8 mouse cellular contexts compared by ENCODE assay signal in genomic region chr17:46327413-46327905, GRCm38 (mm10). TPM values are rescaled to one million over a fixed set of nuclear protein-coding genes. Genes with fewer than 3 reads are reported as not detected.
DNase-seq lines count a peak whose midpoint lies in the region; ATAC-seq and TF ChIP-seq lines count a peak whose summit lies in the region.

No protein-coding gene starts in this region.

- H3K27me3 ChIP-seq in heart, embryonic 12.5 days (replicated peaks) = no peaks in the 10 kb centered on the region
- H3K27me3 ChIP-seq in E14TG2a.4 (ENCODE audit: insufficient read depth, low read length) = no peaks in the 10 kb centered on the region
- no peaks in the 10 kb centered on the region for H3K27me3 ChIP-seq in forebrain, embryonic 11.5 days (ENCODE audit: control insufficient read depth, insufficient read depth, low read length)
- no peaks in the 10 kb centered on the region for H3K27me3 ChIP-seq in liver, embryonic 15.5 days

- intact Hi-C loops in heart, postnatal 14 days (cut with DNase I) = no loop called here

- H3K27ac ChIP-seq in heart, embryonic 12.5 days (ENCODE audit: poor library complexity, severe bottlenecking) = peak overlapping the region; percentile 93
- peak overlapping the region; percentile 48; the same call in 1 of the 2 replicates for H3K27ac ChIP-seq in forebrain, embryonic 11.5 days (ENCODE audit: low read depth, low read length)
- peak overlapping the region; percentile 94 for H3K27ac ChIP-seq in liver, embryonic 15.5 days (replicated peaks)

- H3K4me3 ChIP-seq in heart, embryonic 12.5 days = peak overlapping the region; percentile 69
- H3K4me3 ChIP-seq in E14TG2a.4 (replicated peaks; ENCODE audit: low read length) = peak overlapping the region; percentile 92
- peak overlapping the region; percentile 56 for H3K4me3 ChIP-seq in forebrain, embryonic 11.5 days (ENCODE audit: low read depth, low read length)
- H3K4me3 ChIP-seq in liver, embryonic 15.5 days (replicated peaks) = peak overlapping the region; percentile 86

- WGBS in heart, embryonic 12.5 days = 3% methylated on average over 26 of the region's 27 CpGs
- 3% methylated on average over 27 of the region's 27 CpGs for WGBS in forebrain, embryonic 11.5 days
- WGBS in liver, embryonic 15.5 days (ENCODE audit: insufficient replicate concordance) = 7% methylated on average over 27 of the region's 27 CpGs

- peak overlapping the region; percentile 81 for H3K4me2 ChIP-seq in heart, embryonic 12.5 days
- peak overlapping the region; percentile 90 for H3K4me2 ChIP-seq in forebrain, embryonic 11.5 days (ENCODE audit: low read depth, low read length, severe bottlenecking)
- H3K4me2 ChIP-seq in liver, embryonic 15.5 days = peak overlapping the region; percentile 98

- peak overlapping the region; percentile 82 for H3K9ac ChIP-seq in heart, embryonic 12.5 days
- H3K9ac ChIP-seq in forebrain, embryonic 11.5 days (ENCODE audit: low read length) = peak overlapping the region; percentile 75
- peak overlapping the region; percentile 87 for H3K9ac ChIP-seq in liver, embryonic 15.5 days

- DNase-seq in heart, postnatal 14 days = no peak
- DNase-seq in forebrain, embryonic 11.5 days (ENCODE audit: low spot score) = no peak
- DNase-seq in Muller cell, postnatal 12 days (ENCODE audit: inconsistent ontology term) = no peak
- no peak for DNase-seq in layer of hippocampus, adult 11-12 months (ENCODE audit: low spot score)
- no peak for DNase-seq in adipocyte (ENCODE audit: low spot score)

- TF ChIP-seq CTCF in E14TG2a.4 (conservative IDR thresholded peaks at IDR 0.05; ENCODE audit: low read length) = no peak

- H3K36me3 ChIP-seq in heart, embryonic 12.5 days = peaks cover 19% of the 10 kb centered on the region
- H3K36me3 ChIP-seq in E14TG2a.4 (ENCODE audit: insufficient read depth, low read length) = peaks cover 21% of the 10 kb centered on the region
- H3K36me3 ChIP-seq in forebrain, embryonic 11.5 days (ENCODE audit: control insufficient read depth, insufficient read depth, low read length) = no peaks in the 10 kb centered on the region
- H3K36me3 ChIP-seq in liver, embryonic 15.5 days (replicated peaks) = no peaks in the 10 kb centered on the region

- peaks cover 7% of the 10 kb centered on the region for H3K4me1 ChIP-seq in heart, embryonic 12.5 days (replicated peaks)
- H3K4me1 ChIP-seq in E14TG2a.4 (replicated peaks; ENCODE audit: low read depth, low read length) = peaks cover 37% of the 10 kb centered on the region
- H3K4me1 ChIP-seq in forebrain, embryonic 11.5 days (replicated peaks; ENCODE audit: control insufficient read depth, insufficient read depth, low read length) = no peaks in the 10 kb centered on the region; the same call in 1 of the 2 replicates
- peaks cover 31% of the 10 kb centered on the region for H3K4me1 ChIP-seq in liver, embryonic 15.5 days (replicated peaks)

- no peaks in the 10 kb centered on the region for H3K9me3 ChIP-seq in heart, embryonic 12.5 days (replicated peaks)
- no peaks in the 10 kb centered on the region for H3K9me3 ChIP-seq in E14TG2a.4 (ENCODE audit: low read length)
- H3K9me3 ChIP-seq in forebrain, embryonic 11.5 days (ENCODE audit: control insufficient read depth, low read length) = no peaks in the 10 kb centered on the region
- H3K9me3 ChIP-seq in liver, embryonic 15.5 days (replicated peaks) = no peaks in the 10 kb centered on the region

- ATAC-seq in heart, embryonic 12.5 days (ENCODE audit: insufficient number of reproducible peaks, low FRiP score) = no peak
- no peak for ATAC-seq in forebrain, embryonic 11.5 days (replicated peaks; ENCODE audit: low FRiP score)
- ATAC-seq in liver, embryonic 15.5 days (ENCODE audit: insufficient read depth) = no peak; the same call in 1 of the 2 replicates

RNA-seq across cellular contexts. Expression of gene Abcc10, which starts 0.7 kb away (rescaled TPM):
- polyA plus RNA-seq in heart, embryonic 12.5 days (2016; fragmentation: Nextera tagmentation; extraction: Ambion mirVana) = 7.2 and 7.3 TPM in 2 replicates
- 1 to 10 TPM; 4.6 to 5.4 TPM for total RNA-seq in heart, postnatal 14 days (2021)
- 7.3 and 8.3 TPM in 2 replicates for polyA plus RNA-seq in forebrain, embryonic 11.5 days (2014; fragmentation: Nextera tagmentation; extraction: Ambion mirVana)
- 1.8 and 2.0 TPM in 2 replicates for polyA plus RNA-seq in liver, embryonic 15.5 days (2015; fragmentation: Nextera tagmentation; extraction: Ambion mirVana)

RNA-seq across cellular contexts. Expression of gene Dlk2, which starts 30.2 kb away (rescaled TPM):
- 0.28 and 0.33 TPM in 2 replicates for polyA plus RNA-seq in heart, embryonic 12.5 days (2016; fragmentation: Nextera tagmentation; extraction: Ambion mirVana)
- total RNA-seq in heart, postnatal 14 days (2021) = under 1 TPM; 0.68 to 0.84 TPM
- polyA plus RNA-seq in forebrain, embryonic 11.5 days (2014; fragmentation: Nextera tagmentation; extraction: Ambion mirVana) = 1.2 and 1.5 TPM in 2 replicates
- polyA plus RNA-seq in liver, embryonic 15.5 days (2015; fragmentation: Nextera tagmentation; extraction: Ambion mirVana) = 0.24 TPM in 1 of 2 replicates, not detected in the other

RNA-seq across cellular contexts. Expression of gene Tjap1, which starts 44.6 kb away (rescaled TPM):
- 43.7 and 44.1 TPM in 2 replicates for polyA plus RNA-seq in heart, embryonic 12.5 days (2016; fragmentation: Nextera tagmentation; extraction: Ambion mirVana)
- total RNA-seq in heart, postnatal 14 days (2021) = 10 to 100 TPM; 40.6 to 42.9 TPM
- 62.6 and 63.4 TPM in 2 replicates for polyA plus RNA-seq in forebrain, embryonic 11.5 days (2014; fragmentation: Nextera tagmentation; extraction: Ambion mirVana)
- 9.8 and 10.5 TPM in 2 replicates for polyA plus RNA-seq in liver, embryonic 15.5 days (2015; fragmentation: Nextera tagmentation; extraction: Ambion mirVana)

RNA-seq across cellular contexts. Expression of gene Zfp318, which starts 56.1 kb away (rescaled TPM):
- polyA plus RNA-seq in heart, embryonic 12.5 days (2016; fragmentation: Nextera tagmentation; extraction: Ambion mirVana) = 10.2 and 11.6 TPM in 2 replicates
- 10 to 100 TPM; 19.2 TPM for total RNA-seq in heart, postnatal 14 days (2021)
- polyA plus RNA-seq in forebrain, embryonic 11.5 days (2014; fragmentation: Nextera tagmentation; extraction: Ambion mirVana) = 16.4 and 17.0 TPM in 2 replicates
- 1.5 and 1.7 TPM in 2 replicates for polyA plus RNA-seq in liver, embryonic 15.5 days (2015; fragmentation: Nextera tagmentation; extraction: Ambion mirVana)
